Mouse (Mus musculus): ENCODE measurements around the gene Eci3. TPM values are rescaled to one million over a fixed set of nuclear protein-coding genes. Genes with fewer than 3 reads are reported as not detected.
"Not testable (repeated sequence)": the region's sequence is repeated elsewhere in the genome, so short reads cannot be mapped to it uniquely, and the experiment has no call there.

Gene Eci3
- polyA plus RNA-seq (2012; rRNA removed), result 0.07 TPM in 1 of 2 replicates, not detected in the other

- Histone ChIP-seq H3K4me1 (ENCODE audit: control insufficient read depth, insufficient read depth, insufficient read length) (no peaks in the 10 kb centered on the region), H3K27ac (ENCODE audit: insufficient read depth, low read length) (no peak within 1 kb of the TSS), H3K36me3 (ENCODE audit: control insufficient read depth, insufficient read depth, low read length) (no peaks in the 10 kb centered on the region), H3K27me3 (ENCODE audit: control insufficient read depth, insufficient read depth, low read length) (peaks cover 5% of the 10 kb centered on the region), H3K4me3 (ENCODE audit: extremely low read depth, insufficient read depth, insufficient read length) (0 out of 2 replicates have a peak within 1 kb of the TSS, but pooled peaks have one; percentile 1)
- no peak for DNase-seq (ENCODE audit: low read depth in 1 of 2, low spot score in 2 of 2)
- no peak for TF ChIP-seq POLR2A (IDR thresholded peaks at IDR 0.05; ENCODE audit: low read depth, low read length)
- no peak for TF ChIP-seq CTCF (IDR thresholded peaks at IDR 0.05; ENCODE audit: extremely low read depth, insufficient read depth, insufficient read length, insufficient replicate concordance)
- WGBS, result 14% methylated on average over 32 of the region's 32 CpGs
These were observed at the start of gene Eci3 for GRCm38 (mm10) chr13:34963511-34964397. Eci3 (minus strand) TSS chr13:34963810.

DNA sequence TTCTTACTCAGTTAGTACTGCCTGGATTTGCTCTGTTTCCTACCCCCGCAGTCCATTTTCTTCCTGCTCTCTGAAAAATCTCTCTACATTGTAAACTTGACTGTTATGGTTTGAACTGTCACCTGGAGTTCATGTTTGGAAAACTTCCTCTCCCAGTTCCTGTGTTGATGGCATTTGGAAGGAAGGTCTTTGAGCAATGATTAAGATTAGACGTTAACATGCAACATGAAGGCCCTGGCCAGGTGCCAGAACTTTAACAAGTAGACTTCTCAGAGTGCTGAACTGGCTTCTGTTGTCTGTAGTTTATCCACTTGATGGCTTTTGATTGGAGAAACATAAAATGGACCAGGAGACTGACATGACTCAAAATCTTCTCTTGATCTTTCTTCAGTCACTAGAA, 32.3 kb upstream of the Eci3 start:
- H3K27me3 ChIP-seq (ENCODE audit: control insufficient read depth, insufficient read depth, low read length), result no peaks in the 10 kb centered on the region
- DNase-seq (ENCODE audit: low read depth in 1 of 2, low spot score in 2 of 2), result no peak
- no peaks in the 10 kb centered on the region for H3K36me3 ChIP-seq (ENCODE audit: control insufficient read depth, insufficient read depth, low read length)
- 75% methylated on average over 2 of the region's 2 CpGs for WGBS
- H3K4me3 ChIP-seq (ENCODE audit: extremely low read depth, insufficient read depth, insufficient read length), result no peak overlapping the region
- TF ChIP-seq POLR2A (IDR thresholded peaks at IDR 0.05; ENCODE audit: low read depth, low read length) (no peak), CTCF (IDR thresholded peaks at IDR 0.05; ENCODE audit: extremely low read depth, insufficient read depth, insufficient read length, insufficient replicate concordance) (no peak)
- no peak overlapping the region for H3K27ac ChIP-seq (ENCODE audit: insufficient read depth, low read length)
- H3K4me1 ChIP-seq (ENCODE audit: control insufficient read depth, insufficient read depth, insufficient read length), result peaks cover 2% of the 10 kb centered on the region; the same call in 1 of the 2 replicates

- Histone ChIP-seq H3K4me1 (ENCODE audit: control insufficient read depth, insufficient read depth, insufficient read length) (peaks cover 2% of the 10 kb centered on the region; the same call in 1 of the 2 replicates), H3K27me3 (ENCODE audit: control insufficient read depth, insufficient read depth, low read length) (no peaks in the 10 kb centered on the region), H3K4me3 (ENCODE audit: extremely low read depth, insufficient read depth, insufficient read length) (peak overlapping the region; percentile 79), H3K27ac (ENCODE audit: insufficient read depth, low read length) (peak overlapping the region; percentile 57; the same call in 1 of the 2 replicates), H3K36me3 (ENCODE audit: control insufficient read depth, insufficient read depth, low read length) (peaks cover 3% of the 10 kb centered on the region; the same call in 1 of the 2 replicates)
- 1% methylated on average over 33 of the region's 33 CpGs for WGBS
- peak; percentile 56 to 89 for DNase-seq (ENCODE audit: low read depth in 1 of 2, low spot score in 2 of 2)
- TF ChIP-seq POLR2A (IDR thresholded peaks at IDR 0.05; ENCODE audit: low read depth, low read length) (no peak), CTCF (IDR thresholded peaks at IDR 0.05; ENCODE audit: extremely low read depth, insufficient read depth, insufficient read length, insufficient replicate concordance) (no peak)
These were observed 30.6 kb upstream of the Eci3 start for GRCm38 (mm10) chr13:34993983-34994811.

- TF ChIP-seq CTCF (IDR thresholded peaks at IDR 0.05; ENCODE audit: extremely low read depth, insufficient read depth, insufficient read length, insufficient replicate concordance) (no peak), POLR2A (IDR thresholded peaks at IDR 0.05; ENCODE audit: low read depth, low read length) (no peak)
- DNase-seq (ENCODE audit: low read depth in 1 of 2, low spot score in 2 of 2), result no peak
These were observed 30.0 kb upstream of the Eci3 start for GRCm38 (mm10) chr13:34993595-34993982.

DNA sequence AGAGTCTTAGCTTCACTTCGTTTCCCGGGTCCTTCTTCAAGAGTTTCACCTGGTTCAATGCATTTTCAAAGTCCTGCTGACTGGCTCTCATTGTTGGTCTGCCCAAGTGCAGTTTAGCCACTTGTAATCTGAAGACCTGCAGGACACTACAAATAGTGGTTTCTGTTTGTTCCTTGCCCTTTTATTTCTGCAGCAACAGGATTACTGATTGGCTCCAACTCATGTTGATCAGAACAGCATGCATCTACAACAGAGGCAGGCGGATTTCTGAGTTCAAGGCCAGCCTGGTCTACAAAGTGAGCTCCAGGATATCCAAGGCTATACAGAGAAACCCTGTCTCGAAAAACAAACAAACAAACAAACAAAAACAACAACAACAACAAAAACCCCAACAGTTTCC, 29.5 kb upstream of the Eci3 start:
- DNase-seq (ENCODE audit: low read depth in 1 of 2, low spot score in 2 of 2), result no peak
- Histone ChIP-seq H3K4me3 (ENCODE audit: extremely low read depth, insufficient read depth, insufficient read length) (peak overlapping the region; percentile 79; the same call in 1 of the 2 replicates), H3K36me3 (ENCODE audit: control insufficient read depth, insufficient read depth, low read length) (peaks cover 4% of the 10 kb centered on the region; the same call in 1 of the 2 replicates), H3K27me3 (ENCODE audit: control insufficient read depth, insufficient read depth, low read length) (no peaks in the 10 kb centered on the region), H3K4me1 (ENCODE audit: control insufficient read depth, insufficient read depth, insufficient read length) (peaks cover 2% of the 10 kb centered on the region; the same call in 1 of the 2 replicates), H3K27ac (ENCODE audit: insufficient read depth, low read length) (no peak overlapping the region)
- 74% methylated on average over 4 of the region's 4 CpGs for WGBS
- TF ChIP-seq CTCF (IDR thresholded peaks at IDR 0.05; ENCODE audit: extremely low read depth, insufficient read depth, insufficient read length, insufficient replicate concordance) (no peak), POLR2A (IDR thresholded peaks at IDR 0.05; ENCODE audit: low read depth, low read length) (no peak)

More at GRCm38 (mm10) chr13:34993595-34993982, 30.0 kb upstream of the Eci3 start:
- H3K36me3 ChIP-seq (ENCODE audit: control insufficient read depth, insufficient read depth, low read length), result peaks cover 3% of the 10 kb centered on the region; the same call in 1 of the 2 replicates
- peak overlapping the region; percentile 79 for H3K4me3 ChIP-seq (ENCODE audit: extremely low read depth, insufficient read depth, insufficient read length)
- H3K27ac ChIP-seq (ENCODE audit: insufficient read depth, low read length), result peak overlapping the region; percentile 57; the same call in 1 of the 2 replicates
- peaks cover 2% of the 10 kb centered on the region; the same call in 1 of the 2 replicates for H3K4me1 ChIP-seq (ENCODE audit: control insufficient read depth, insufficient read depth, insufficient read length)
- no peaks in the 10 kb centered on the region for H3K27me3 ChIP-seq (ENCODE audit: control insufficient read depth, insufficient read depth, low read length)
- under 1% methylated on average over 22 of the region's 22 CpGs for WGBS

- TF ChIP-seq POLR2A (IDR thresholded peaks at IDR 0.05; ENCODE audit: low read depth, low read length), result no peak
- Histone ChIP-seq H3K27ac (ENCODE audit: insufficient read depth, low read length) (no peak overlapping the region), H3K27me3 (ENCODE audit: control insufficient read depth, insufficient read depth, low read length) (no peaks in the 10 kb centered on the region), H3K4me3 (ENCODE audit: extremely low read depth, insufficient read depth, insufficient read length) (no peak overlapping the region), H3K4me1 (ENCODE audit: control insufficient read depth, insufficient read depth, insufficient read length) (peaks cover 2% of the 10 kb centered on the region; the same call in 1 of the 2 replicates), H3K36me3 (ENCODE audit: control insufficient read depth, insufficient read depth, low read length) (peaks cover 6% of the 10 kb centered on the region)
- DNase-seq (ENCODE audit: low read depth in 1 of 2, low spot score in 2 of 2), result no peak
- 74% methylated on average over 4 of the region's 4 CpGs for WGBS
These were observed 28.1 kb upstream of the Eci3 start for GRCm38 (mm10) chr13:34991581-34992273.

- H3K4me1 ChIP-seq (ENCODE audit: control insufficient read depth, insufficient read depth, insufficient read length); DNase-seq (ENCODE audit: low read depth in 1 of 2, low spot score in 2 of 2); H3K27me3 ChIP-seq (ENCODE audit: control insufficient read depth, insufficient read depth, low read length); H3K27ac ChIP-seq (ENCODE audit: insufficient read depth, low read length); H3K4me3 ChIP-seq (ENCODE audit: extremely low read depth, insufficient read depth, insufficient read length): not testable (repeated sequence)
- 85% methylated on average over 1 of the region's 1 CpGs for WGBS
- peaks cover 15% of the 10 kb centered on the region for H3K36me3 ChIP-seq (ENCODE audit: control insufficient read depth, insufficient read depth, low read length)
These were observed 19.9 kb upstream of the Eci3 start for GRCm38 (mm10) chr13:34983479-34983878.

DNA sequence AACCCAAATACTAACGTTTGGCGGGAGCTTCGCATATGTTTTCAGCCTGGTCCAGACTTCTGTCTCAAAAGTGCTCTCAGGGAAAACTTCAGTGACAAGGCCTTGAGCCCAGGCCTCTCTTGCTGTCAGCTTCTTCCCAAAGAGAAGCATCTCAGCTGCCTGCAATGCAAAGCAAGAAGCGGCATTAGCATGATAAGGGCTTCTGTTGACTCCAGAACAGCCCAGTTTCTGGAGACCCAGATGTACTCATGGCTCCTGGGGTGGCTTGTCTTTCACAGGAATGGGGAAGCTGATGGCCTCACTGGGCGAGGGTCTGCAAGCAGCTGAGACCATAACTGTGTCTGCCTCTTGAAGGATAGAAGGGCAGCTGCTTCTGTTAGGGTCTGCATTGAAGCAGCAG, 15.0 kb upstream of the Eci3 start:
- H3K4me3 ChIP-seq (ENCODE audit: extremely low read depth, insufficient read depth, insufficient read length); H3K4me1 ChIP-seq (ENCODE audit: control insufficient read depth, insufficient read depth, insufficient read length); H3K27ac ChIP-seq (ENCODE audit: insufficient read depth, low read length); DNase-seq (ENCODE audit: low read depth in 1 of 2, low spot score in 2 of 2); H3K27me3 ChIP-seq (ENCODE audit: control insufficient read depth, insufficient read depth, low read length): not testable (repeated sequence)
- H3K36me3 ChIP-seq (ENCODE audit: control insufficient read depth, insufficient read depth, low read length), result peaks cover 16% of the 10 kb centered on the region
- WGBS, result 93% methylated on average over 5 of the region's 5 CpGs

All from spleen, adult 2 months (tissue).